Mouse (Mus musculus) fibroblast of lung, adult 2 months (primary cell): Measurements from ENCODE around the gene Slamf1.
"Not testable (repeated sequence)": the region's sequence is repeated elsewhere in the genome, so short reads cannot be mapped to it uniquely, and the experiment has no call there.

Experiments used
- DNase-seq: peaks from one replicate; pipeline ENCODE4 v3.0.0-alpha.2; 2011; ENCODE audit warnings: low read depth

Gene Slamf1

DNA sequence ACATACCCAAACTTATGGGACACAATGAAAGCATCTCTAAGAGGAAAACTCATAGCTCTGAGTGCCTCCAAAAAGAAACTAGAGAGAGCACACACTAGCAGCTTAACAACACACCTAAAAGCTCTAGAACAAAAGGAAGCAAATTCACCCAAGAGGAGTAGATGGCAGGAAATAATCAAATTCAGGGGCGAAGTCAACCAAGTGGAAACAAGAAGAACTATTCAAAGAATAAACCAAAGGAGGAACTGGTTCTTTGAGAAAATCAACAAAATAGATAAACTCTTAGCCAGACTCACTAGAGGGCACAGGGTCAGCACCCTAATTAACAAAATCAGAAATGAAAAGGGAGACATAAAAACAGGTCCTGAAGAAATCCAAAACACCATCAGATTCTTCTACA lies 44.1 kb downstream of the Slamf1 start:
- not testable (repeated sequence) for DNase-seq

DNA sequence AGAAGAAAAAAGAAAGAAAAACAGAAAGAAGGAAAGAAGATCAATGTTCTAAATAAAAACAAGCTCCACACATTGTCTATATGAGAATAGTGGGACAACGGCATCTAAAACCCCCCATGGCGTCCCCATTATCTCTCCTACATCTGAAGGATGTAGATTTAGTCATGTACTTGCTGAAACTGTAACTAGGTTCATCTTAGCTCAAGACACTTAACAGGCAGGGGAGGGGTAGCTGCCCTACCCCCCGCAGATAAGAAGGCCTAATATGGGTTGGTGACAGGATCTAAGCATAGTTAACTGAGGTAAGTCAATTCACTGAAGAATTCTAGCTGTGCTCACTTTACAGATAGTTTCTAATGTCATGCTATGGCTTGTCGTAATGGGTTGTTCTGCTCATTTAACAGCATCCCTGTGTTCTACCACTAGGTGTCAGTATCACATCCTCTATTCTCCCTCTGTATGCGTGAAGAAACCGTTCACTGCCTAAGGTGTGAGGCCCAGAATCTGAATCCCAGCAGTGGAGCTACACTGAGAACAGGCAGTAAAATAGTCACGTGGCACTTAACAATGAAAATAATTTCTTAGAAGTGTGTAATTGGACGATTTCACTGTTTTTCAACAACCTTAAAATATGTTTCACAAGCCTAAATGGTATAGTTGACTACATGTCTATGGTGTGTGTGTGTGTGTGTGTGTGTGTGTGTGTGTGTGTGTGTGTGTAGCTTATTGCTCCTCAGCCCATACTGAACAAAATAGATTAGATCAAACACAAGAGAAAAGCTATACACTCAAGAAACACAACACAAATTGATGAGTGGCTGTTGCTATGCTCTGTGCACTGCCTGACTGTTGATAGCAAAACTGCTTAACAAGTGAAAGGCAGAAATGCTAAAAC lies 48.9 kb downstream of the Slamf1 start:
- DNase-seq, result peak; percentile 8

DNA sequence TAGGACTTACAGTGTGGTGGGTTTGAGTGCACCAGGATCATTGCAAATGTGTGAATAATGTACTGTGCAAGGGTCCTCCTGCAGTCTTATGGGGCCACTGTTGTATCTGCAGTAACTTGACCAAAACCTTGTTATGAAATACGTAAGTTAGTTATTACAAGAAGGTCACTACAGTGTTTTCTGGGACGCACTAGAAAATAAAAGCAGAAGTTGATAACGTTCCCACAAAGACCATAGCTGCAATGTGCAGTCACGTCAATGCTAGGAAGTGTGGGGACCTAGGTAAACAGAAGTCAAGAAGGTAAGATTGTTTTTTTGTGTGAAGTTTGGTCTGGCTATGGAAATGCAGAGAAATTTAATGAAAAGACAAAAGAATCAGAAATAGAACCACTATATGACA lies 50.1 kb downstream of the Slamf1 start:
- no peak for DNase-seq

DNA sequence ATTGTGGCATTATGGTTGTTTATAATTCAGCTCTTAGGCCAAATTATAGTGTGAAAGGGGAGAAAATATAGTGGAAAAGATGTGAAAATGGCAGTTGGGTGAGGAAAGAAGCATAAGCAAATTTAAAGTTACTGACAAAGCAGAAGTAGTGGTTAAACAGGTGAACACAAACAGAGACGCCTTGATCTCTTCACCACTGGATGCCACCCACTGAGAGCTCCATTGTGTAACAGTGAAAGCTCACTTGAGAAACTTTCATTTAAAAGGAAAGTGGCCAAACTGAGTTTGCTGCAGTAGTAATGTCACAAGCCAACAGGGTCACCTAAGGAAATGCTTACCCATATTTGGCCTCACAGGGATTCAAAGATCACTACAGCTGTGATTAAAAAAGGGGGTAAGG lies 54.4 kb downstream of the Slamf1 start:
- no peak for DNase-seq

DNA sequence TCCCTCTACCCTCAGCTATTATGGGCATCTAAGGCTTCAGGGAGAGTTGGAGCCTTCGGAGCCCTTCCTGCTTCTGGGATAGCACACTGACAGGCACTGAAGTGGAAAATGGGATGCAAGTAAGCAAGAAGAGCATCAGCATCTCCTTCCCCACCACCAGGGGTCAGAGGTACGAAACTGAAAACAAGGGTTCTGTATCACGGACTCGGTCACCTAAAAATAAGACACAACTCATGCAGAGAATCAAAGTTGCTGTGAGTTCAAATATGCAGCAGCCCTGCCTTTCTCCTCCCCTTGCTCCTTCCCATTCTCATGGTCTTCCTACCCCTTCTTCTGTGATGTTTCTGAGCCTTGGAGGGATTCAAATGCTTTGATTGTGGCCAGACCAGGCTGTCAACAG lies 58.5 kb downstream of the Slamf1 start:
- no peak for DNase-seq

DNA sequence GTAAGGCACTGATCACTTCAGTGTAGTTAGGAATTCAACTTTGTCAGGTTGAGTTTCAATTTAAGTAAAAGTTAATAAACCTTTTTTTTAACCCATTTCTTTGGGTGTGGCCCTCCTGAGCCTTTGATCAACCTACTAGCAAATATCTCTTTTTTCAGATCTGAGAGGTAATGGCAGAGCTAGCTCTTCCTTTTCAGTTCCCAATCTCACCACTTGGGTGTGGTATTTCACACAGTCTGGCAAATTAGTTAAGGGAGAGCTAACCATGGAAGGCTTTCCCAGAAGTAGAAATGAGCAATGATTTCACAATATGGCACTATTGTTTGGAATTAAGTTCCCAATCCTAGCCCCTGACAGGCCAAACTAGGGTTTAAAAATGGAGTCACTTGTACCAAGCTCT lies 59.2 kb downstream of the Slamf1 start:
- peak; percentile 4 for DNase-seq

DNA sequence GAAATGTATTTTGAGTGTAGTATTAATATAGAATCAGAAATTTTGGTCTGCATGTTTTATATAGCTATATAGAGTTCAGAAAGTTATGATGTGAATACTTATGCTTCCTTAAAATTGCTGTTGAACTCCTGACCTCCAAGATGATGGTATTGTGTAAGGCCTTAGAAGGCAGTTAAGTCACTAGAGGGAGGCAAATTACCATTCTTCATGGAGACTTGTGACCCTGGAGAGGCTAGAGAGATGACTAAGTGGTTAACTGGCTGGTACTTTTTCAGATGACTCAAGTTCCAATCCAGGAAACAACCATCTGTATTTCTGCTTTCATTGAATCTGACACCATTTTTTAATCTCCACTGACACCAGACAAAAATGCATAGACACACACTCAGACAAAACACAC lies 60.7 kb downstream of the Slamf1 start:
- peak; percentile 13 for DNase-seq

DNA sequence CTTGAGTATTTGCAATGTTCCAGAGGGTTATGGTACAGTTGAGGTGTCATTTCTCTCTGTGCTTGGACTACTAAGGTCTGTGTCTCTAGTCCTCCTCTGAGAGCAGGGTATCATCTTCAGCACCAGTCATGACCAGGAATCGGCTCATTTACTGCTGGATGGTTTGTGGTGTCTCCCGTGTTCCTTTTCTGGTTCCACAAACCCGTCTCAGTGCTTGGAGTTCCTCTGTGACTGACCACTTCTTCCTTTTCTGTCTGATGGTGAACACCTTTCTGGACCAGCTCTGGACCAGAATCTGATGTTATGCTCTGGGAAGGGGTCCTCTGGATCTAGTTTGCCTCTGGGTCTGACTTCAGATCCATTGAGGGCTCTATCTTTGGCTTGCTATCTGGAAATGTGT lies 72.6 kb downstream of the Slamf1 start, which contains the start of gene Cd84:
Gene Cd84 (plus strand): TSS at position 210 of the 400 bp plus-strand sequence.
- DNase-seq, result no peak

DNA sequence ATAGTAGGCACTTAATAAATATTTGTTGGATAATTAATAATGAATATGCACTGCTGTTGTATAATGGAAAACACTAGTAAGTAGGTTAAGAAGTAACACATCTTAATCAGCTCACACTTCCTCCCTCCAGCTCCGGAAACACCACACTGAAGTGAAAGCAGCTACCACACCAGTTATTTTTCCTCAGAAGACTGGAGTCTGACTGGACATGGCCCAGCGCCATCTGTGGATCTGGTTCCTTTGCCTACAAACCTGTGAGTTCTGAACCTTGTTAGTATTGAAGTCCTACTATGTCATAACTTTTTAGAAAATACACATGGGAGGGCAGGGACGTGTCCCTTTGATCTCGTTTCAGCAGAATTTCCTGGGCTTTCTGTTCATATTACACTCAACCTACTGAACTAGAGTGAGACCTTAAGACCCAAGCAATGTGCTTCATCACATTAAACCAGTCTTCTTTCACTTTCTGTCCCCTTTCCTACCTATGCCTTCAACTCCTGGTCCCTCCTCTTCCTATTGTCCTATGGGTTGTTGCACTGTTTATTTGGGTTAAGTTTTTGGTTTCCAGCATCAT lies 73.6 kb downstream of the Slamf1 start:
- no peak for DNase-seq

DNA sequence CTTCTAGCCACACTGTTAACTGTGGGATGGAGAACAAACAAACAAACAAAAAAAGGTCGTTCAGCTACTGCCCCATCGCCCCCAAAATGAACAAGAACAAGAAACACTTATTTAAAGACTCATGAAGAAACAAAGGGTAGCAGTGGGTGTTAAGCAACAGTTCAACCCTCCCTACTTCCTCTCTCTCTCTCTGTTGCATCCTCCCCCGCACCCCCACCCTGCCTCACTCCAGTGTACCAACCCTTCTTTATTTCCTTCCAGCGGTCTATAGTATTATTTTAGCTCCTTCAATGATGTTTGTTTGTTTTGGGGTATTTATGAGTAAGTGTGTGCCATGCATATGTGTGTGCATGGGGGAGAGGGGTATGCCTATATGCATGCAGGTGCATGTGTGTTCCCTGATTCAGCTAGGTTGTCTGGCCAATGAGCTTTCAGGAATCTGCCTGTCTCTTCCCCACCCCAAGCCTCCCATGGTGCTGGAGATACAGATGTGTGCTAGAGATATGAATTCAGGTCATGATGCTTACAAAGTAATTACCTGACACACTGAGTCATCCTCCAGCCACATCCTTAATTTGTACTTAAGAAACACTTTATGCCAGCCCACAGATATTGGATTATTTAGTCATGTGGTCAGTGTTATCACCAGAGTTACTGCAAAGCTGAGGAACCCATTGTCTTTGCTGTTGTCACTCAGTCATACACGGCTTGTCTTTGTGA lies 78.3 kb downstream of the Slamf1 start:
- DNase-seq, result no peak

DNA sequence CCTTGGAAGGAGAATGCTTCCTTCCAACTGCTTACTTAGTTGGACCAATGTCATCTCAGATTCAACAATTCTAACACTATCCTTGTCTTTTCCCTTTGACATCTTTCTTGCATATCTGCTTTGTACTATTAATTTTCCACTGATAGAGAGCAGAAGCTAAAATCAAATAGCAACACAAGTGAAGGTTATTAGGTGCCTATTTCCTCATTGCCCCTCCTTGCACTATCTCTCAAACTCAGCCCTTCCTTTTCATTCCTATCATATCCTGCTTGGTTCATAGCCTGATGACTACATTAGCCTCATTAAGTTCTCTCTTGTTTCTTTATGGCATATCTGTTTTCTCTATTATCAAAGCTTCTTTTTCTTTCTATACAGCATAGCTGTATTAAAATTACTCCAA lies 81.3 kb downstream of the Slamf1 start:
- no peak for DNase-seq

DNA sequence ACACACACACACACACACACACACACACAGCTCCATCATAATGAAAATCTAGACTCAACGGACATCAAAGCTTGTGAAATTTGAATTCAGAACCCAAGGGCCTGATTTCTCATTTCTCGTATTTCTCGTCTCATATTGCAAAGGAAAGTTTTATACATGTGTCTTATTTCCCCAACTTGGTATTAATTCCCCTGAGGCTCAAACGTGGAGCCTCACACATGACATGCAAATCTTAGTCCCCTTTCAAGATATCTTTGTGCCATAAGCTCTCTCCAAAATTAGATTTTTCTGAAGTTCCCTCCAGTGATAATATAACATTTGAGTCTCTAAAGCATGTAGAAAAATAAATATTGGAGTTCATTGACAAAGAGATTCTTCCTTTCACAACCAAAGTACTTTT lies 81.8 kb downstream of the Slamf1 start:
- no peak for DNase-seq

DNA sequence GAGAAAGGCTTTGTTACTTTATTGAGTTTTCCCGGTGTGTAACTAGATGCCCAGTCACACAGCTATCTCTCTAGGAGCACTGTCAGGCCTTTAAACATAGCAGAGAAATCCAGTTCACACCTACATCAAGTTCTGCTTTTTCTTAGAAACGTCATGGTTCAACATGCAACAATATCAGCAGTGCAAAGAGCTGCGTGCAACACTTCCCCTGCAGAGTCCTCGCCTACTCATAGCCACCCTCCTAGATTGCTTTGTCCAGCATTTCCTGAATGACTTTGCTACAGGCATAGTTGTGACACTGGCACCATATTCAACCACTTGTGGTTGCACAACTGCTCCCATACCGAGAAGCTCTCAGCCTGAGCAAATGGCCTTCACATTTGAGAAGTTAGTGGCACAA lies 82.5 kb downstream of the Slamf1 start:
- no peak for DNase-seq
